8 mouse cellular contexts compared by ENCODE assay signal in genomic region chrX:94797348-94798182, GRCm38 (mm10).
A peak's percentile ranks its signal among the peaks of the same experiment; 100 is the strongest.
DNase-seq lines count a peak whose midpoint lies in the region; ATAC-seq and TF ChIP-seq lines count a peak whose summit lies in the region.
"Not testable (repeated sequence)": the region's sequence is repeated elsewhere in the genome, so short reads cannot be mapped to it uniquely, and the experiment has no call there.

No protein-coding gene starts in this region.

- peak; percentile 26 for ATAC-seq in activated CD4-positive, CD25-positive, alpha-beta regulatory T cell, adult 4 months
- peak; percentile 76 for ATAC-seq in forebrain, embryonic 12.5 days (ENCODE audit: low FRiP score)
- ATAC-seq in heart, embryonic 13.5 days (ENCODE audit: extremely low read depth, insufficient number of reproducible peaks, low FRiP score, low TSS enrichment): peak; percentile 58
- ATAC-seq in hindbrain, embryonic 16.5 days: peak; percentile 86
- peak; percentile 71 for ATAC-seq in kidney, postnatal 0 days (replicated peaks; ENCODE audit: low FRiP score, low read depth)
- ATAC-seq in liver, embryonic 15.5 days (ENCODE audit: insufficient read depth): peak; percentile 71
- peak; percentile 81 for ATAC-seq in midbrain, embryonic 11.5 days (ENCODE audit: low FRiP score)
- peak; percentile 81 for ATAC-seq in neural tube, embryonic 13.5 days (ENCODE audit: low read depth)

- WGBS in forebrain, embryonic 12.5 days: no CpG with 5 or more reads among the region's 131 CpGs
- no CpG with 5 or more reads among the region's 131 CpGs for WGBS in heart, embryonic 13.5 days
- whole genome bisulfite sequencing in hindbrain, embryonic 16.5 days: no CpG with 5 or more reads among the region's 131 CpGs
- no CpG with 5 or more reads among the region's 131 CpGs for WGBS in kidney, postnatal 0 days
- no CpG with 5 or more reads among the region's 131 CpGs for WGBS in liver, embryonic 15.5 days (ENCODE audit: insufficient replicate concordance)
- whole genome bisulfite sequencing in midbrain, embryonic 11.5 days: no CpG with 5 or more reads among the region's 131 CpGs
- WGBS in neural tube, embryonic 13.5 days: no CpG with 5 or more reads among the region's 131 CpGs

- DNase-seq in kidney, postnatal 0 days (ENCODE audit: low spot score); midbrain, embryonic 11.5 days (ENCODE audit: low spot score, missing footprints): not testable (repeated sequence)

- not testable (repeated sequence) for TF ChIP-seq CTCF in kidney, postnatal 0 days (IDR thresholded peaks at IDR 0.05; ENCODE audit: low read depth)

- H3K9ac ChIP-seq in forebrain, embryonic 12.5 days; heart, embryonic 13.5 days; hindbrain, embryonic 16.5 days (ENCODE audit: low read depth, low read length); kidney, postnatal 0 days (ENCODE audit: low read depth, low read length); liver, embryonic 15.5 days; midbrain, embryonic 11.5 days (ENCODE audit: low read length); neural tube, embryonic 13.5 days: not testable (repeated sequence)

- not testable (repeated sequence) for H3K27ac ChIP-seq in forebrain, embryonic 12.5 days; heart, embryonic 13.5 days (replicated peaks); hindbrain, embryonic 16.5 days (ENCODE audit: low read depth, low read length); kidney, postnatal 0 days; liver, embryonic 15.5 days (replicated peaks); midbrain, embryonic 11.5 days (ENCODE audit: low read depth, low read length); neural tube, embryonic 13.5 days (replicated peaks)

- not testable (repeated sequence) for H3K4me2 ChIP-seq in forebrain, embryonic 12.5 days; heart, embryonic 13.5 days; hindbrain, embryonic 16.5 days (ENCODE audit: low read length); kidney, postnatal 0 days (ENCODE audit: low read length); liver, embryonic 15.5 days; midbrain, embryonic 11.5 days; neural tube, embryonic 13.5 days

- H3K36me3 ChIP-seq in forebrain, embryonic 12.5 days (replicated peaks); heart, embryonic 13.5 days; hindbrain, embryonic 16.5 days (ENCODE audit: control insufficient read depth, insufficient read depth, low read length); kidney, postnatal 0 days (ENCODE audit: insufficient read depth, low read length); liver, embryonic 15.5 days (replicated peaks); midbrain, embryonic 11.5 days (ENCODE audit: control insufficient read depth, insufficient read depth, low read length); neural tube, embryonic 13.5 days: not testable (repeated sequence)

- not testable (repeated sequence) for H3K4me3 ChIP-seq in forebrain, embryonic 12.5 days (replicated peaks); heart, embryonic 13.5 days; hindbrain, embryonic 16.5 days (ENCODE audit: low read length); kidney, postnatal 0 days (replicated peaks; ENCODE audit: low read depth, low read length); liver, embryonic 15.5 days (replicated peaks); midbrain, embryonic 11.5 days (ENCODE audit: low read depth, low read length); neural tube, embryonic 13.5 days

- not testable (repeated sequence) for H3K27me3 ChIP-seq in forebrain, embryonic 12.5 days; heart, embryonic 13.5 days (replicated peaks); hindbrain, embryonic 16.5 days (replicated peaks; ENCODE audit: control insufficient read depth, insufficient read depth, low read length); kidney, postnatal 0 days (ENCODE audit: insufficient read depth, low read length); liver, embryonic 15.5 days; midbrain, embryonic 11.5 days (ENCODE audit: control insufficient read depth, insufficient read depth, low read length); neural tube, embryonic 13.5 days

- not testable (repeated sequence) for H3K9me3 ChIP-seq in forebrain, embryonic 12.5 days; heart, embryonic 13.5 days; hindbrain, embryonic 16.5 days (ENCODE audit: control insufficient read depth, low read length); kidney, postnatal 0 days (replicated peaks; ENCODE audit: low read length); liver, embryonic 15.5 days (replicated peaks); midbrain, embryonic 11.5 days (ENCODE audit: control insufficient read depth, low read length); neural tube, embryonic 13.5 days

- not testable (repeated sequence) for H3K4me1 ChIP-seq in forebrain, embryonic 12.5 days; heart, embryonic 13.5 days; hindbrain, embryonic 16.5 days (ENCODE audit: control insufficient read depth, insufficient read depth, low read depth, low read length); kidney, postnatal 0 days (replicated peaks; ENCODE audit: insufficient read depth, low read length); liver, embryonic 15.5 days (replicated peaks); midbrain, embryonic 11.5 days (ENCODE audit: control insufficient read depth, insufficient read depth, low read length); neural tube, embryonic 13.5 days (replicated peaks)

Comparison
In these comparisons a context has a peak if more than half of its experiments do, and no peak if none do; other contexts are left out.
1. ATAC-seq: peak in every context shown above with its lines; median percentile 86 in hindbrain, embryonic 16.5 days; 81 in midbrain, embryonic 11.5 days; 81 in neural tube, embryonic 13.5 days; 76 in forebrain, embryonic 12.5 days; 71 in kidney, postnatal 0 days; 71 in liver, embryonic 15.5 days; 58 in heart, embryonic 13.5 days; 26 in activated CD4-positive, CD25-positive, alpha-beta regulatory T cell, adult 4 months.